Mouse (Mus musculus) liver, embryonic 14.5 days (tissue): ENCODE measurements at regions not wholly inside any gene's neighbourhood (a gene's known extent, or its start where the extent isn't known, plus 50 kb on each side); places are given as distances from the start of the nearest gene placed in this dataset.

Experiments
- CTCF ChIP-seq: IDR thresholded peaks from 2 replicates; pipeline ENCODE4 v1.5.1; 2016; ENCODE audit warnings: antibody characterized with exemption, low read depth, control low read depth
- EP300 ChIP-seq: IDR thresholded peaks from 2 replicates; pipeline ENCODE4 v1.6.1; 2016; ENCODE audit warnings: antibody characterized with exemption, low read depth

DNA sequence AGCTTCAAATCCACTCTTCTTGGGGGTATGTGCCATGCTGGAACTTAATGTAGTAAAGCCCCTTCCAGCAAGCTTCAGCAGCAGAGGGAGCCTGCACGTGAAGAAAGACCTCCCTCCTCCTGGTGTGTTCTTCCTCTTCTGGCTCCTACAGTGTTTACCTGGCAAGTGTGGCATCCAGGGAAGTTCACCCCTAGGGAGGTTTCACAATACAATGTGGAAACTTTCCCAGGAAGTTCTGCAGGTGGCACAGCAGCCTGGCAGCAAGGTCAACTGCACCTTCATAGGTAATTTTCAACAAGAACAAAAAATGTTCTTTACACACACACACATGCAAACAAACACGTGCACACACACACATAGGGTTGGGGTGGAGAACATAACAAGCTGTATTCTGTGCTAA is 73.7 kb upstream of the Map2 start:
- TF ChIP-seq EP300: no peak
- no peak for TF ChIP-seq CTCF
